Mouse (Mus musculus) cerebellum, adult 2 months (tissue): ENCODE data around the gene Dennd5b. TPM values are rescaled to one million over a fixed set of nuclear protein-coding genes. Genes with fewer than 3 reads are reported as not detected.

Source experiments
- DNase-seq, 2 experiments: peaks; one replicate each; pipeline ENCODE4 v3.0.0; 2021
- H3K27ac ChIP-seq: fragments of 200-500 bp; 2 replicates; pipeline ENCODE4 v1.5.1; 2012; ENCODE audit warnings: low read length, control low read depth, inconsistent platforms; ENCODE audit not compliant: insufficient read depth
- H3K27me3 ChIP-seq: fragments of 200-500 bp; 2 replicates; pipeline ENCODE4 v1.6.1; 2012; ENCODE audit warnings: inconsistent platforms, mild to moderate bottlenecking, low read length, moderate library complexity; ENCODE audit not compliant: control insufficient read depth, insufficient read depth
- H3K4me1 ChIP-seq: fragments of 200-500 bp; 2 replicates; pipeline ENCODE4 v1.6.1; 2011; ENCODE audit warnings: low read length; ENCODE audit not compliant: control insufficient read depth, insufficient read depth
- H3K4me3 ChIP-seq: fragments of 200-500 bp; replicated peaks from 2 replicates; pipeline ENCODE3; 2011; ENCODE audit warnings: mild to moderate bottlenecking, low read depth, low read length, control low read depth; ENCODE audit not compliant: insufficient read depth
- CTCF ChIP-seq: fragments of 200-500 bp; IDR thresholded peaks from 2 replicates; pipeline ENCODE4 v1.5.1; 2011; ENCODE audit warnings: low read depth, mild to moderate bottlenecking, control low read depth, low read length, moderate library complexity, borderline replicate concordance; ENCODE audit not compliant: insufficient read depth
- POLR2A ChIP-seq: fragments of 200-500 bp; IDR thresholded peaks from 2 replicates; pipeline ENCODE4 v1.6.1; 2011; ENCODE audit warnings: low read length, control low read depth, borderline replicate concordance; ENCODE audit not compliant: insufficient read depth
- WGBS: fragments of 180-500 bp; shearing (Covaris S2); methylation state at CpG from one replicate; pipeline ENCODE4 v1.1.7; 2018; 5-methylcytosine and 5-hydroxymethylcytosine counted together
- polyA plus RNA-seq: library from polyadenylated mRNA; depleted of rRNA; stranded (reverse); fragments of >200 nt; gene quantifications from 2 replicates; pipeline ENCODE4 v1.2.3, GENCODE M21; 2012

Dennd5b gene
- polyA plus RNA-seq, 1 experiment = 19.5 TPM

GRCm38 (mm10) chr6:149072873-149073272 lies 28.6 kb downstream of the Dennd5b start:
- no peak overlapping the region for H3K4me3 ChIP-seq
- no peak overlapping the region for H3K27ac ChIP-seq
- 67% methylated on average over 3 of the region's 3 CpGs for WGBS
- H3K4me1 ChIP-seq = peaks cover 3% of the 10 kb centered on the region; the same call in 1 of the 2 replicates
- no peak for DNase-seq
- no peaks in the 10 kb centered on the region for H3K27me3 ChIP-seq
- TF ChIP-seq POLR2A (no peak), CTCF (no peak)

DNA sequence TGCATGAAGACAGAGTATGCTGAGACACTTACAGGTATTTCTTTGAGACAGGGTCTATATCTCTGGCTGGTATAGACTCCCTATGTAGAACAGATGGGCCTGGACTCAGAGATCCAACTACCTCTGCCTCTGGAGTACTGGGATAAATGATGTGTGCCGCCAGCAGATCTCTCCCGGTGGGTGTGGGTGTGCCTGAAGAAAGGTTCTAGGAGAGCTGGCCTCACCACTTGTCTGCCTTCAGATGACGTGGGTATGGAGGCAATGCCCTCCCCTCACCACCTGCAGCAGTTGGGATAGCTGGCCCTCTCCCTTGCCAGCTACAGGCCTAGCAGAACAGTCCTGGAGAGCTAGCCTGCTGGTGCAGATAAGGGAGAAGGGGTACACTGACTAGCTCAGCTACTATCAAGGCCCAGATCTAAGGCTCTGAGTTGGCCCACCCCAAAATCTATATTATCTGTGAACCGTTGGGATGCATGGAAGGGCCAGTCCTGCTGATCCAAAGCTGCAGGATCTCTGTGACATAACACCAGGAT lies 30.8 kb downstream of the Dennd5b start:
- Histone ChIP-seq H3K4me3 (no peak overlapping the region), H3K4me1 (0 out of 2 replicates have a peak, but pooled peaks cover 3% of the 10 kb centered on the region), H3K27me3 (no peaks in the 10 kb centered on the region), H3K27ac (no peak overlapping the region)
- no peak for DNase-seq
- WGBS = 62% methylated on average over 4 of the region's 4 CpGs
- TF ChIP-seq POLR2A (no peak), CTCF (no peak)

DNA sequence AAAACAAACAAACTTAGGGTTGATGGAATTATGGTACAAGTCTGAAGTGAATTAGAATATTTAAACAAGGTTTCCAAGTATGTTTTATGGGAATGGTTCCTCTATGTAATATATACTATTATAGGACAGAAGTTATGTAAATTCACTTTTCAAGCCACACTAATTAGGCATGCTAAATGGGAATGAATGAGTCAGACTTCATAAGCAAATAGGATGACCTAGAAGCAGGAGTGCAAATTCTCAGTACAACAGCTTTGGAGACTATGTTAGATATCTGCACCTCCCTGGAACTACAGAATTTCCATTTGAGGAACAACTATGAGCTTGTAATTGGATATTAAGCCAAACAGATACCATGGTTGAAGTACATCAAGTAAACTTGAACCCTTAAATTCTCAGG lies 38.1 kb downstream of the Dennd5b start:
- TF ChIP-seq POLR2A (no peak), CTCF (no peak)
- H3K27me3 ChIP-seq = no peaks in the 10 kb centered on the region
- H3K4me3 ChIP-seq = no peak overlapping the region
- H3K4me1 ChIP-seq = peaks cover 2% of the 10 kb centered on the region; the same call in 1 of the 2 replicates
- no peak overlapping the region for H3K27ac ChIP-seq
- DNase-seq = no peak

GRCm38 (mm10) chr6:149060670-149061387 lies 40.7 kb downstream of the Dennd5b start:
- Histone ChIP-seq H3K4me3 (no peak overlapping the region), H3K27me3 (no peaks in the 10 kb centered on the region), H3K27ac (no peak overlapping the region), H3K4me1 (peaks cover 7% of the 10 kb centered on the region)
- TF ChIP-seq POLR2A = no peak
- TF ChIP-seq CTCF = no peak
- 75% methylated on average over 5 of the region's 5 CpGs for WGBS
- no peak for DNase-seq

- DNase-seq = peak; percentile 51 to 69
- peaks cover 4% of the 10 kb centered on the region for H3K4me1 ChIP-seq
- 5% methylated on average over 3 of the region's 3 CpGs for WGBS
These were observed 43.5 kb downstream of the Dennd5b start for GRCm38 (mm10) chr6:149057947-149058391.

DNA sequence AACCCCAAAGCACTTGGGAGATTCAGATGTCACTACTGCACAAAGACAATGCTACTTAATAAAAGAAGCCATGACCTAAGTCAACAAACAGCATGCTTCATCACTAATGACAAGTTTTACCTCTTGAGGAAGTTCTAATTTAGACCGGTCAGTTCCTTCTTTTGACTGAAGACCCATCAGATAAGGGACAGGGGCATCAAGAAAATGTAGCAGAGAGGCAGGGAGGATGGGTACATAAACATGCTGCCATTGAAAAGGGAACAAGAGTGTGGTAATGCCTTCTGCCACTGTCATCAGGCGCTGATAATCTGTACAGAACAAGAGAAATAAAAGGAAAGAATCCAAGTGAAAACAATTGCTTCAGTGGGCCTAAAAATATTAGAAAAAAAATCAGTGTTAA lies 46.7 kb downstream of the Dennd5b start:
- Histone ChIP-seq H3K27me3 (no peaks in the 10 kb centered on the region), H3K27ac (no peak overlapping the region), H3K4me3 (no peak overlapping the region), H3K4me1 (peaks cover 4% of the 10 kb centered on the region)
- WGBS = 91% methylated on average over 2 of the region's 2 CpGs
- no peak for DNase-seq
- TF ChIP-seq POLR2A (no peak), CTCF (no peak)

More at GRCm38 (mm10) chr6:149057947-149058391, 43.5 kb downstream of the Dennd5b start:
- Histone ChIP-seq H3K27ac (no peak overlapping the region), H3K27me3 (no peaks in the 10 kb centered on the region), H3K4me3 (no peak overlapping the region)
- TF ChIP-seq POLR2A (no peak), CTCF (peak; percentile 75)

GRCm38 (mm10) chr6:149050978-149051723 lies 50.3 kb downstream of the Dennd5b start:
- no peaks in the 10 kb centered on the region for H3K27me3 ChIP-seq
- H3K4me1 ChIP-seq = no peaks in the 10 kb centered on the region
- TF ChIP-seq CTCF (no peak), POLR2A (no peak)
- DNase-seq = no peak
- 84% methylated on average over 4 of the region's 4 CpGs for WGBS
- no peak overlapping the region for H3K27ac ChIP-seq
- no peak overlapping the region for H3K4me3 ChIP-seq

GRCm38 (mm10) chr6:149040099-149040498 lies 61.4 kb downstream of the Dennd5b start:
- H3K4me1 ChIP-seq = no peaks in the 10 kb centered on the region
- H3K4me3 ChIP-seq = no peak overlapping the region
- no peak overlapping the region for H3K27ac ChIP-seq
- DNase-seq = no peak
- TF ChIP-seq POLR2A (no peak), CTCF (no peak)
- WGBS = 90% methylated on average over 4 of the region's 4 CpGs
- H3K27me3 ChIP-seq = no peaks in the 10 kb centered on the region
